Mouse (Mus musculus) CD4-positive helper T cell, adult 2 months (primary cell): Measurements from ENCODE around the gene Brca1.
"Not testable (repeated sequence)": the region's sequence is repeated elsewhere in the genome, so short reads cannot be mapped to it uniquely, and the experiment has no call there.

Experiments
- DNase-seq: peaks from one replicate; pipeline ENCODE4 v3.0.0-alpha.2; 2012; ENCODE audit warnings: low read depth, missing footprints, low spot score

Brca1 gene

GRCm38 (mm10) chr11:101551751-101552475 lies at the start of gene Brca1, which contains the start of gene Nbr1:
Gene Brca1, minus strand, starts transcription at chr11:101551955.
Gene Nbr1, plus strand, starts transcription at chr11:101552149.
- DNase-seq: peak; percentile 99

GRCm38 (mm10) chr11:101599156-101599555 lies 47.4 kb upstream of the Brca1 start, which contains the start of gene Gm11634:
Gene Gm11634, minus strand, starts transcription at chr11:101599256.
- no peak for DNase-seq

GRCm38 (mm10) chr11:101589989-101590624 lies 38.4 kb upstream of the Brca1 start:
- DNase-seq: no peak

- DNase-seq: peak; percentile 70
Measured at GRCm38 (mm10) chr11:101589444-101589843, 37.7 kb upstream of the Brca1 start.

GRCm38 (mm10) chr11:101588868-101589267 lies 37.1 kb upstream of the Brca1 start:
- DNase-seq: no peak

GRCm38 (mm10) chr11:101587676-101588075 lies 35.9 kb upstream of the Brca1 start:
- no peak for DNase-seq

- no peak for DNase-seq
Measured at GRCm38 (mm10) chr11:101585805-101586204, 34.0 kb upstream of the Brca1 start.

GRCm38 (mm10) chr11:101585031-101585430 lies 33.3 kb upstream of the Brca1 start:
- not testable (repeated sequence) for DNase-seq

GRCm38 (mm10) chr11:101583205-101583604 lies 31.4 kb upstream of the Brca1 start:
- DNase-seq: no peak

GRCm38 (mm10) chr11:101582054-101583035 lies 30.6 kb upstream of the Brca1 start, which contains the start of gene Tmem106a:
Gene Tmem106a, plus strand, starts transcription at chr11:101582242.
- peak; percentile 83 for DNase-seq

- DNase-seq: no peak
Measured at GRCm38 (mm10) chr11:101581081-101581764, 29.5 kb upstream of the Brca1 start.

GRCm38 (mm10) chr11:101576116-101576515 lies 24.4 kb upstream of the Brca1 start:
- no peak for DNase-seq

- no peak for DNase-seq
Measured at GRCm38 (mm10) chr11:101568421-101568820, 16.7 kb upstream of the Brca1 start.

- DNase-seq: peak; percentile 86
Measured at GRCm38 (mm10) chr11:101562391-101562790, 10.6 kb upstream of the Brca1 start.

GRCm38 (mm10) chr11:101556954-101557353 lies 5.2 kb upstream of the Brca1 start:
- no peak for DNase-seq

- DNase-seq: no peak
Measured at GRCm38 (mm10) chr11:101556541-101556940, 4.8 kb upstream of the Brca1 start.

GRCm38 (mm10) chr11:101553354-101553930 lies 1.7 kb upstream of the Brca1 start:
- peak; percentile 42 for DNase-seq

- peak; percentile 99 for DNase-seq
Measured at GRCm38 (mm10) chr11:101552476-101553300, 933 bp upstream of the Brca1 start.

- no peak for DNase-seq
Measured at GRCm38 (mm10) chr11:101548526-101548925, 3.2 kb downstream of the Brca1 start.

GRCm38 (mm10) chr11:101544132-101544531 lies 7.6 kb downstream of the Brca1 start:
- no peak for DNase-seq
